In genomic region chr2:124616746-124617145, GRCm38 (mm10) we compare ENCODE assay signal across 13 mouse cellular contexts.
DNase-seq lines count a peak whose midpoint lies in the region; ATAC-seq and TF ChIP-seq lines count a peak whose summit lies in the region.
"Had no signal": no experiment of that assay in that cellular context is flagged by ENCODE, and none has a peak within 500 bp of the region (broad histone marks: within the 10 kb centered on the region; RNA-seq: fewer than 3 reads in every experiment).

No protein-coding gene starts in this region.

- no peak overlapping the region for H3K4me3 ChIP-seq in hindbrain, embryonic 13.5 days
- H3K4me3 ChIP-seq in hindbrain, embryonic 12.5 days = no peak overlapping the region
- H3K4me3 ChIP-seq in lung, embryonic 14.5 days (ENCODE audit: low read depth, low read length) = no peak overlapping the region
- H3K4me3 ChIP-seq in heart, embryonic 15.5 days = no peak overlapping the region
- H3K4me3 ChIP-seq: forebrain, embryonic 13.5 days; intestine, embryonic 15.5 days; liver, embryonic 15.5 days had no signal

- no peak overlapping the region for H3K9ac ChIP-seq in hindbrain, embryonic 13.5 days
- no peak overlapping the region for H3K9ac ChIP-seq in hindbrain, embryonic 12.5 days
- no peak overlapping the region for H3K9ac ChIP-seq in lung, embryonic 14.5 days
- H3K9ac ChIP-seq in heart, embryonic 15.5 days = no peak overlapping the region
- H3K9ac ChIP-seq: forebrain, embryonic 13.5 days; intestine, embryonic 15.5 days; liver, embryonic 15.5 days had no signal

- no peaks in the 10 kb centered on the region for H3K27me3 ChIP-seq in hindbrain, embryonic 13.5 days
- H3K27me3 ChIP-seq in hindbrain, embryonic 12.5 days = no peaks in the 10 kb centered on the region
- H3K27me3 ChIP-seq in lung, embryonic 14.5 days (ENCODE audit: insufficient read depth, low read length) = no peaks in the 10 kb centered on the region
- H3K27me3 ChIP-seq in heart, embryonic 15.5 days = no peaks in the 10 kb centered on the region
- H3K27me3 ChIP-seq: forebrain, embryonic 13.5 days; intestine, embryonic 15.5 days; Patski had no signal

- H3K4me2 ChIP-seq in hindbrain, embryonic 13.5 days = peak overlapping the region; percentile 25; the same call in 1 of the 2 replicates
- H3K4me2 ChIP-seq in hindbrain, embryonic 12.5 days (replicated peaks) = no peak overlapping the region
- H3K4me2 ChIP-seq in lung, embryonic 14.5 days = peak overlapping the region; percentile 5; the same call in 1 of the 2 replicates
- peak overlapping the region; percentile 39 for H3K4me2 ChIP-seq in heart, embryonic 15.5 days
- H3K4me2 ChIP-seq: intestine, embryonic 15.5 days; liver, embryonic 15.5 days had no signal

- H3K4me1 ChIP-seq in hindbrain, embryonic 13.5 days (replicated peaks) = peaks cover 64% of the 10 kb centered on the region
- H3K4me1 ChIP-seq in hindbrain, embryonic 12.5 days = peaks cover 29% of the 10 kb centered on the region
- H3K4me1 ChIP-seq in lung, embryonic 14.5 days (ENCODE audit: insufficient read depth) = peaks cover 8% of the 10 kb centered on the region; the same call in 1 of the 2 replicates
- peaks cover 91% of the 10 kb centered on the region for H3K4me1 ChIP-seq in heart, embryonic 15.5 days (replicated peaks)
- H3K4me1 ChIP-seq: liver, embryonic 15.5 days had no signal

- DNase-seq in lung, embryonic 14.5 days = peak; percentile 61
- no peak for DNase-seq in lung, adult 18-20 months
- DNase-seq in lung, postnatal 36 days = peak; percentile 41
- DNase-seq in left cerebral cortex, adult 9 months (ENCODE audit: low spot score in 2 of 2) = no peak
- DNase-seq: adrenal gland, adult 8-10 months; gastrocnemius, postnatal 25 days had no signal

- H3K27ac ChIP-seq in hindbrain, embryonic 13.5 days = no peak overlapping the region
- no peak overlapping the region for H3K27ac ChIP-seq in hindbrain, embryonic 12.5 days
- peak overlapping the region; percentile 28; the same call in 1 of the 2 replicates for H3K27ac ChIP-seq in lung, embryonic 14.5 days (ENCODE audit: low read depth)
- H3K27ac ChIP-seq in heart, embryonic 15.5 days = peak overlapping the region; percentile 86
- H3K27ac ChIP-seq: forebrain, embryonic 13.5 days; intestine, embryonic 15.5 days; liver, embryonic 15.5 days had no signal

- no peaks in the 10 kb centered on the region for H3K36me3 ChIP-seq in hindbrain, embryonic 13.5 days
- no peaks in the 10 kb centered on the region for H3K36me3 ChIP-seq in hindbrain, embryonic 12.5 days
- no peaks in the 10 kb centered on the region for H3K36me3 ChIP-seq in lung, embryonic 14.5 days (ENCODE audit: insufficient read depth)
- no peaks in the 10 kb centered on the region for H3K36me3 ChIP-seq in heart, embryonic 15.5 days
- H3K36me3 ChIP-seq: intestine, embryonic 15.5 days; liver, embryonic 15.5 days had no signal

- no peak for TF ChIP-seq CTCF in lung, embryonic 14.5 days (IDR thresholded peaks at IDR 0.05; ENCODE audit: low read depth)

- ATAC-seq in hindbrain, embryonic 13.5 days (ENCODE audit: low FRiP score) = no peak
- ATAC-seq in hindbrain, embryonic 12.5 days (ENCODE audit: low FRiP score) = no peak
- peak; percentile 4; the same call in 1 of the 2 replicates for ATAC-seq in lung, embryonic 14.5 days (ENCODE audit: insufficient read depth)
- ATAC-seq in heart, embryonic 15.5 days (replicated peaks; ENCODE audit: insufficient number of reproducible peaks, insufficient read depth, low FRiP score, low read depth) = no peak
- ATAC-seq: forebrain, embryonic 13.5 days; intestine, embryonic 15.5 days; Patski had no signal

- WGBS in hindbrain, embryonic 13.5 days = 66% methylated on average over 4 of the region's 4 CpGs
- 73% methylated on average over 4 of the region's 4 CpGs for WGBS in hindbrain, embryonic 12.5 days
- 53% methylated on average over 4 of the region's 4 CpGs for WGBS in lung, embryonic 14.5 days
- 26% methylated on average over 4 of the region's 4 CpGs for WGBS in heart, embryonic 15.5 days

- H3K9me3 ChIP-seq in hindbrain, embryonic 13.5 days = no peaks in the 10 kb centered on the region
- H3K9me3 ChIP-seq in hindbrain, embryonic 12.5 days (replicated peaks) = no peaks in the 10 kb centered on the region
- H3K9me3 ChIP-seq in lung, embryonic 14.5 days (ENCODE audit: low read depth, low read length) = no peaks in the 10 kb centered on the region
- no peaks in the 10 kb centered on the region for H3K9me3 ChIP-seq in heart, embryonic 15.5 days (replicated peaks)
- H3K9me3 ChIP-seq: forebrain, embryonic 13.5 days; intestine, embryonic 15.5 days; liver, embryonic 15.5 days had no signal

Comparison
In these comparisons a context has a peak if more than half of its experiments do, and no peak if none do; other contexts are left out.
1. DNase-seq: peak in lung, embryonic 14.5 days (single experiment) and lung, postnatal 36 days (single experiment); none in lung, adult 18-20 months (0 of 2) and left cerebral cortex, adult 9 months (0 of 2).
2. H3K27ac ChIP-seq: peak in lung, embryonic 14.5 days (single experiment) and heart, embryonic 15.5 days (single experiment); none in hindbrain, embryonic 13.5 days (single experiment) and hindbrain, embryonic 12.5 days (single experiment).